Mouse (Mus musculus): Measurements from ENCODE around the gene Tmem14a. TPM values are rescaled to one million over a fixed set of nuclear protein-coding genes. Genes with fewer than 3 reads are reported as not detected.
"Not testable (repeated sequence)": the region's sequence is repeated elsewhere in the genome, so short reads cannot be mapped to it uniquely, and the experiment has no call there.

Tmem14a gene
- total and polyA plus RNA-seq, 3 experiments: 1.3 to 1.7 TPM; not detected in 1

DNA sequence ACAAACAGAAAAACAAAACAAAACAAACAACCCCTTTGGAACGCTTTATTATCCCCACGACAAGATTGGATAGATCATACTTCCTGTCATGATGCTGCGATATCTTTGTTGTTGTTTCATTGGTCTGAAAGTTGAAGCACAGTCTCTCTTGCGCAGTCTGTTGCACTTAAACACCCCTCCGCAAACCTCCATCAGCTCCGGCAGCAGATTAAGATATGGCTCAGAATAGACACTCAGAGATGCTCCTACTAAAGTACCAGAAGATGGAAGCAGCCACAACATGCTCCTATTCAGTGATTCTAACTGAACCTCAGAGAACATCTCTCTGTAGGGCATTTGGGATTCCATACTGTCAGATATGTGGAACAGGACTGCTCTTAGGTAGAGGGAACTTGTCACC, 54.7 kb downstream of the Tmem14a start:
- Histone ChIP-seq H3K36me3 (ENCODE audit: control insufficient read depth in 1 of 2, insufficient read depth in 2 of 2, low read length in 2 of 2) (no peaks in the 10 kb centered on the region), H3K27ac (ENCODE audit: control insufficient read depth, low read depth, low read length) (no peak overlapping the region), H3K4me3 (ENCODE audit: control insufficient read depth in 1 of 2, insufficient read depth in 1 of 2, low read depth in 2 of 2, low read length in 2 of 2) (no peak overlapping the region), H3K27me3 (ENCODE audit: control insufficient read depth in 1 of 2, insufficient read depth in 2 of 2, low read length in 2 of 2) (no peaks in the 10 kb centered on the region), H3K4me1 (ENCODE audit: control insufficient read depth in 1 of 2, insufficient read depth in 2 of 2, low read length in 2 of 2) (peaks cover 0 to 5% of the 10 kb centered on the region in 2 experiments; a peak in 1 of 4 replicates), H3K9me3 (replicated peaks; ENCODE audit: insufficient read depth, low read length) (no peaks in the 10 kb centered on the region), H3K79me2 (ENCODE audit: control insufficient read depth, insufficient read depth, low read length, poor library complexity) (no peaks in the 10 kb centered on the region), H3K9ac (ENCODE audit: control insufficient read depth, low read depth, low read length, poor library complexity, severe bottlenecking) (no peak overlapping the region)
- no peak for TF ChIP-seq ZKSCAN1 (IDR thresholded peaks at IDR 0.05; ENCODE audit: low read depth, low read length)
- no peak for TF ChIP-seq HCFC1 (IDR thresholded peaks at IDR 0.05; ENCODE audit: low read depth, low read length)
- TF ChIP-seq NRF1 (IDR thresholded peaks at IDR 0.05; ENCODE audit: insufficient read depth, low read depth, low read length, poor library complexity, severe bottlenecking): no peak
- TF ChIP-seq BHLHE40 (IDR thresholded peaks at IDR 0.05; ENCODE audit: borderline replicate concordance, low read depth, low read length): no peak
- no peak for TF ChIP-seq JUND (IDR thresholded peaks at IDR 0.05; ENCODE audit: low read depth, low read length)
- TF ChIP-seq USF2 (IDR thresholded peaks at IDR 0.05; ENCODE audit: borderline replicate concordance in 1 of 2, insufficient read depth in 1 of 2, low read depth in 1 of 2, low read length in 2 of 2): no peak
- no peak for TF ChIP-seq CHD2 (IDR thresholded peaks at IDR 0.05; ENCODE audit: low read length)
- no peak for TF ChIP-seq RAD21 (IDR thresholded peaks at IDR 0.05; ENCODE audit: low read depth, low read length)
- no peak for TF ChIP-seq TCF12 (IDR thresholded peaks at IDR 0.05; ENCODE audit: low read depth, low read length)
- no peak for TF ChIP-seq TBP (IDR thresholded peaks at IDR 0.05; ENCODE audit: low read depth, low read length)
- no peak for TF ChIP-seq MAFK (IDR thresholded peaks at IDR 0.05; ENCODE audit: borderline replicate concordance, low read depth, low read length)
- no peak for TF ChIP-seq MEF2A (IDR thresholded peaks at IDR 0.05; ENCODE audit: extremely low read depth, insufficient replicate concordance, low read depth, low read length, poor library complexity, severe bottlenecking)
- TF ChIP-seq CTCF (IDR thresholded peaks at IDR 0.05 in 2 of 3, conservative IDR thresholded peaks at IDR 0.05 in 1 of 3; ENCODE audit: control insufficient read depth in 1 of 3, insufficient read depth in 1 of 3, low read depth in 2 of 3, low read length in 3 of 3, poor library complexity in 1 of 3, severe bottlenecking in 1 of 3): no peak
- no peak for TF ChIP-seq ZC3H11A (IDR thresholded peaks at IDR 0.05; ENCODE audit: low read depth, low read length)
- TF ChIP-seq USF1 (IDR thresholded peaks at IDR 0.05; ENCODE audit: low read depth, low read length): no peak
- no peak for TF ChIP-seq POLR2AphosphoS2 (IDR thresholded peaks at IDR 0.05; ENCODE audit: low read length)
- no peak for DNase-seq (ENCODE audit: low read depth, low spot score)

- no peak overlapping the region for H3K4me3 ChIP-seq (ENCODE audit: control insufficient read depth in 1 of 2, insufficient read depth in 1 of 2, low read depth in 2 of 2, low read length in 2 of 2)
These were observed 56.2 kb downstream of the Tmem14a start for GRCm38 (mm10) chr1:21274437-21275040.

DNA sequence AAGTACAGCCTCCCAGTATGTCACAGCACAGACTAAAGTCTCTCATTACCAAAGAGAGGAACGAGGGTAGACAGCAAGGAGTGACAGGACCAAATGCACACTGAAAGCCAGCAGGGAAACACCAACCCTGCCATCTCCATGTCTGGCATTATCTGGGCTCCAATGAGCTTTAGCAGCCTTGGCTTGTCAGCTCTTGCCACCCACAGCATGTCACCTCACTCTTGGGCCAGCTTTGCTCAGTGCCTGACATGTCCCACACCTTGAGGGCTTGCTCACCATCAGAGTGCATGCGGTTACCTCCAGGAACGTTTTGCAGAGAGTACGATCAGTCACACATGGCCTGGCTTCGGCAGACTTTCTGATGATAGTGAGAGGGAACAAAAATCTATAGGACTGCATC, 57.0 kb downstream of the Tmem14a start:
- H3K4me3 ChIP-seq (ENCODE audit: control insufficient read depth in 1 of 2, insufficient read depth in 1 of 2, low read depth in 2 of 2, low read length in 2 of 2); H3K36me3 ChIP-seq (ENCODE audit: control insufficient read depth in 1 of 2, insufficient read depth in 2 of 2, low read length in 2 of 2); H3K27me3 ChIP-seq (ENCODE audit: control insufficient read depth in 1 of 2, insufficient read depth in 2 of 2, low read length in 2 of 2); DNase-seq (ENCODE audit: low read depth, low spot score); H3K9ac ChIP-seq (ENCODE audit: control insufficient read depth, low read depth, low read length, poor library complexity, severe bottlenecking); H3K27ac ChIP-seq (ENCODE audit: control insufficient read depth, low read depth, low read length); H3K4me1 ChIP-seq (ENCODE audit: control insufficient read depth in 1 of 2, insufficient read depth in 2 of 2, low read length in 2 of 2); H3K79me2 ChIP-seq (ENCODE audit: control insufficient read depth, insufficient read depth, low read length, poor library complexity); H3K9me3 ChIP-seq (replicated peaks; ENCODE audit: insufficient read depth, low read length): not testable (repeated sequence)

More at GRCm38 (mm10) chr1:21274437-21275040, 56.2 kb downstream of the Tmem14a start:
- no peak overlapping the region for H3K27ac ChIP-seq (ENCODE audit: control insufficient read depth, low read depth, low read length)
- H3K36me3 ChIP-seq (ENCODE audit: control insufficient read depth in 1 of 2, insufficient read depth in 2 of 2, low read length in 2 of 2): no peaks in the 10 kb centered on the region
- H3K9ac ChIP-seq (ENCODE audit: control insufficient read depth, low read depth, low read length, poor library complexity, severe bottlenecking): no peak overlapping the region
- peaks cover 0 to 5% of the 10 kb centered on the region in 2 experiments; a peak in 1 of 4 replicates for H3K4me1 ChIP-seq (ENCODE audit: control insufficient read depth in 1 of 2, insufficient read depth in 2 of 2, low read length in 2 of 2)
- H3K79me2 ChIP-seq (ENCODE audit: control insufficient read depth, insufficient read depth, low read length, poor library complexity): no peaks in the 10 kb centered on the region
- H3K27me3 ChIP-seq (ENCODE audit: control insufficient read depth in 1 of 2, insufficient read depth in 2 of 2, low read length in 2 of 2): no peaks in the 10 kb centered on the region
- no peak for DNase-seq (ENCODE audit: low read depth, low spot score)
- no peaks in the 10 kb centered on the region for H3K9me3 ChIP-seq (replicated peaks; ENCODE audit: insufficient read depth, low read length)
- TF ChIP-seq GABPA (IDR thresholded peaks at IDR 0.05; ENCODE audit: low read depth, low read length): no peak
- TF ChIP-seq EP300 (IDR thresholded peaks at IDR 0.05; ENCODE audit: low read depth in 1 of 2, low read length in 2 of 2): no peak
- TF ChIP-seq BHLHE40 (IDR thresholded peaks at IDR 0.05; ENCODE audit: borderline replicate concordance, low read depth, low read length): no peak
- TF ChIP-seq NRF1 (IDR thresholded peaks at IDR 0.05; ENCODE audit: insufficient read depth, low read depth, low read length, poor library complexity, severe bottlenecking): no peak
- no peak for TF ChIP-seq MYB (IDR thresholded peaks at IDR 0.05; ENCODE audit: low read depth, low read length)
- no peak for TF ChIP-seq USF1 (IDR thresholded peaks at IDR 0.05; ENCODE audit: low read depth, low read length)
- no peak for TF ChIP-seq SMC3 (IDR thresholded peaks at IDR 0.05; ENCODE audit: low read depth, low read length)
- TF ChIP-seq NELFE (IDR thresholded peaks at IDR 0.05; ENCODE audit: low read depth, low read length): no peak
- no peak for TF ChIP-seq MAFK (IDR thresholded peaks at IDR 0.05; ENCODE audit: borderline replicate concordance, low read depth, low read length)
- TF ChIP-seq ZKSCAN1 (IDR thresholded peaks at IDR 0.05; ENCODE audit: low read depth, low read length): no peak
- TF ChIP-seq CHD1 (IDR thresholded peaks at IDR 0.05; ENCODE audit: low read depth, low read length): no peak
- no peak for TF ChIP-seq TAL1 (IDR thresholded peaks at IDR 0.05; ENCODE audit: low read length)
- no peak for TF ChIP-seq ZNF384 (IDR thresholded peaks at IDR 0.05; ENCODE audit: low read depth, low read length)
- TF ChIP-seq E2F4 (IDR thresholded peaks at IDR 0.05; ENCODE audit: borderline replicate concordance, low read depth, low read length): no peak
- no peak for TF ChIP-seq MEF2A (IDR thresholded peaks at IDR 0.05; ENCODE audit: extremely low read depth, insufficient replicate concordance, low read depth, low read length, poor library complexity, severe bottlenecking)
- TF ChIP-seq GATA1 (IDR thresholded peaks at IDR 0.05; ENCODE audit: low read depth, low read length): no peak
- no peak for TF ChIP-seq MYC (IDR thresholded peaks at IDR 0.05; ENCODE audit: low read depth, low read length)
